Mouse (Mus musculus) bone marrow macrophage, adult 2 months (primary cell): ENCODE results near the gene Cyp26c1. TPM values are rescaled to one million over a fixed set of nuclear protein-coding genes. Genes with fewer than 3 reads are reported as not detected.

ENCODE experiments used
- H3K27ac ChIP-seq: 2 replicates; pipeline ENCODE4 v1.5.1; 2012; ENCODE audit warnings: low read depth, low read length; ENCODE audit not compliant: insufficient read depth
- H3K4me1 ChIP-seq: 2 replicates; pipeline ENCODE4 v1.6.1; 2012; ENCODE audit warnings: low read length; ENCODE audit not compliant: control insufficient read depth, insufficient read depth
- H3K4me3 ChIP-seq: 2 replicates; pipeline ENCODE4 v1.5.1; 2012; ENCODE audit warnings: mild to moderate bottlenecking, low read length, moderate library complexity; ENCODE audit not compliant: insufficient read depth
- CTCF ChIP-seq: IDR thresholded peaks from 2 replicates; pipeline ENCODE4 v1.5.1; 2012; ENCODE audit warnings: low read depth, mild to moderate bottlenecking, low read length, moderate library complexity
- POLR2A ChIP-seq: IDR thresholded peaks from 2 replicates; pipeline ENCODE4 v1.6.1; 2012; ENCODE audit warnings: mild to moderate bottlenecking, low read depth, low read length, borderline replicate concordance
- polyA plus RNA-seq: library from polyadenylated mRNA; stranded (reverse); fragments of >200 nt; gene quantifications from 2 replicates; pipeline ENCODE4 v1.2.4, GENCODE M21; 2012; ENCODE audit not compliant: missing spikeins, insufficient read depth, insufficient read length

Cyp26c1 gene
- polyA plus RNA-seq, 1 experiment = not detected

- H3K4me1 ChIP-seq = peaks cover 15% of the 10 kb centered on the region
- TF ChIP-seq POLR2A = no peak
- TF ChIP-seq CTCF = no peak
- H3K27ac ChIP-seq = no peak overlapping the region
- H3K4me3 ChIP-seq = no peak overlapping the region
Measured at GRCm38 (mm10) chr19:37686347-37686746, 966 bp downstream of the Cyp26c1 start.

- peaks cover 18% of the 10 kb centered on the region for H3K4me1 ChIP-seq
- TF ChIP-seq CTCF = no peak
- no peak for TF ChIP-seq POLR2A
- no peak overlapping the region for H3K4me3 ChIP-seq
- no peak overlapping the region for H3K27ac ChIP-seq
Measured at GRCm38 (mm10) chr19:37686941-37687850, 1.8 kb downstream of the Cyp26c1 start.

DNA sequence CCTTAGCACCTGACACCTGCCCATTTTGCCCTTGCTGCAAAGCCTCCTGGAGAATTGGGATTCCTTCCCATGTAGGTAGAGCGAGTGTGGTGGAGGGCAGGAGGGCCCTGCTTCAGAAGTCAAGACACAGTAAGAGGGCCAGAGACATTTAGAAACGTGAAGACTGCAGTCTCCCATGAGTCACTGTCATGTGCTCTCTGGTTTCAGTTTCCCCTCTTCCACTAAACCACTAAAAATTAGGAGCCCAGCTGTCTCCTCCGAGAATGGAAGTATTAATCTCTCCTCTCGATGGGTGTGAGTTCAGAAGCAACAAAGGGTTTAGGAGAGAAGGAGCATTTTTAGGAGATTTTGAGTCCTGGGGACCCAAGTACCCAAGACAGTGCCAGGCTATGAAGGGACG lies 4.1 kb downstream of the Cyp26c1 start:
- H3K27ac ChIP-seq = peak overlapping the region; percentile 88
- no peak for TF ChIP-seq POLR2A
- TF ChIP-seq CTCF = no peak
- H3K4me3 ChIP-seq = no peak overlapping the region; the same call in 1 of the 2 replicates
- peaks cover 23% of the 10 kb centered on the region for H3K4me1 ChIP-seq

GRCm38 (mm10) chr19:37690716-37691115 lies 5.3 kb downstream of the Cyp26c1 start:
- H3K4me3 ChIP-seq = no peak overlapping the region
- H3K4me1 ChIP-seq = peaks cover 23% of the 10 kb centered on the region
- no peak for TF ChIP-seq POLR2A
- TF ChIP-seq CTCF = no peak
- H3K27ac ChIP-seq = no peak overlapping the region

GRCm38 (mm10) chr19:37692879-37693278 lies 7.5 kb downstream of the Cyp26c1 start:
- TF ChIP-seq POLR2A = no peak
- no peak for TF ChIP-seq CTCF
- Histone ChIP-seq H3K27ac (no peak overlapping the region), H3K4me1 (peaks cover 30% of the 10 kb centered on the region), H3K4me3 (peak overlapping the region; percentile 51)

DNA sequence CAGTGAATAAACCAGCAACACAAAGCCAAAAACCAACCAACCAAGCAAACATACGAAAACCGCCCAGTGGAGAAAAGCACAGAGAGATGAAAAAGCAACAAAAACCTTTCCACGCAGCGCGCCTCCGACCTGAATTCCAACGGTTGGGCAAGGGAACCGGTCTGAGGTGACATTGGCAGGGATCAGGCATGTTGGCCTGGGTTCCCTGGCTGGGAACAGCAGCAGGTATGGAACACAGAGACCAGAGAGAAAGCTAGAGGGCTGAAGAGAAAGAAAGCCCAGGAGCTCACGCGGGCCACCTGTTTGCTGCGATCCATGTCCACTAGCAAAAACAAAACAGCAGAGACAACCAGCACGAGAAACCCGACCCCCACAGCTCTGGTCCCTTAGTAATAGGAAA lies 9.8 kb downstream of the Cyp26c1 start:
- Histone ChIP-seq H3K27ac (no peak overlapping the region), H3K4me1 (peaks cover 15% of the 10 kb centered on the region), H3K4me3 (no peak overlapping the region)
- TF ChIP-seq POLR2A (no peak), CTCF (no peak)

DNA sequence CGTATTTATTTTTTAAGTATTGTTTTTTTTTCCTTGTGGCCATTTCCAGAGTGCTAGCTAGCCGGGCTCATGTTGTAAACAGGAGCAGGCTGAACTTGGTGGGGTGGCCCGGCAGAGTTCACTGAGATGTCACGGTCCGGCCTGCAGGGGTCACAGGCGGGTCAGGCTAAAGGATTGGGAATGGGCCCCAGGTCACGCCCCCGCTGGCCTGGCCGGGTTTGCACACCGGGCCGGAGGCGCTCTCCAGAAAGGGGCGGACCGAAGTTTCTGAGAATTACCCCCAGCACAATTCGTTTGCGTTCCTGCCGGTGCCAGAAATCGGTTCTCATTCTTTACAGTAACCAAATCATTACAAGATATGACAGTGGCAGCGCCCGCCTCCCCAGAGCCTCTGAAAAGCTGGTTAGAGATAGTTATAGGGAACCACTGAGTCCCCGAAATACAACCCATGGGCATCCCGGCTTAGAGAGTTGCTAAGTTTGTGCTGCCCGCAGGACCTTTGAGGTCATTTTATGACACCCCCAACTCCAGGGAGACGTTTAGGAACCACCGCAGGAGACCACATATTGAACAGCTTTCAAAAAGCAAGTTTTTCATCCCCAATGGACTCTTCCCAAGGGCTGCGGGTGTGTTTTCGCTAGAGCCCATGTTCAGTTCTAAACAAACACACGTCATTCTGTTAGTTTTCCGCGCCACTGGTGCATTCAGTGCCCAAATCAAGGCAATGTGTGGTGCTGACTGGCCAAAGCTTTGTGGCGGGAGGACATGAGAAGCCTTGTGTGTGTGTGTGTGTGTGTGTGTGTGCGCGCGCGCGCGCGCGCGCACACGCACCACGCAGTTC lies 10.6 kb downstream of the Cyp26c1 start:
- Histone ChIP-seq H3K4me3 (peak overlapping the region; percentile 55), H3K4me1 (peaks cover 14% of the 10 kb centered on the region), H3K27ac (no peak overlapping the region)
- no peak for TF ChIP-seq POLR2A
- no peak for TF ChIP-seq CTCF

- TF ChIP-seq POLR2A (no peak), CTCF (no peak)
- Histone ChIP-seq H3K4me3 (peak overlapping the region; percentile 55), H3K27ac (no peak overlapping the region), H3K4me1 (peaks cover 14% of the 10 kb centered on the region)
Measured at GRCm38 (mm10) chr19:37696603-37697334, 11.4 kb downstream of the Cyp26c1 start.

- Histone ChIP-seq H3K4me3 (peak overlapping the region; percentile 55), H3K4me1 (peaks cover 11% of the 10 kb centered on the region), H3K27ac (no peak overlapping the region)
- TF ChIP-seq POLR2A (no peak), CTCF (no peak)
Measured at GRCm38 (mm10) chr19:37697335-37697636, 11.9 kb downstream of the Cyp26c1 start.
